Mouse (Mus musculus): ENCODE measurements around the gene Ly86.

Gene Ly86

GRCm38 (mm10) chr13:37457007-37457827 lies 112.2 kb downstream of the Ly86 start:
- in situ Hi-C loops (cut with MboI, MseI) = no loop called here

DNA sequence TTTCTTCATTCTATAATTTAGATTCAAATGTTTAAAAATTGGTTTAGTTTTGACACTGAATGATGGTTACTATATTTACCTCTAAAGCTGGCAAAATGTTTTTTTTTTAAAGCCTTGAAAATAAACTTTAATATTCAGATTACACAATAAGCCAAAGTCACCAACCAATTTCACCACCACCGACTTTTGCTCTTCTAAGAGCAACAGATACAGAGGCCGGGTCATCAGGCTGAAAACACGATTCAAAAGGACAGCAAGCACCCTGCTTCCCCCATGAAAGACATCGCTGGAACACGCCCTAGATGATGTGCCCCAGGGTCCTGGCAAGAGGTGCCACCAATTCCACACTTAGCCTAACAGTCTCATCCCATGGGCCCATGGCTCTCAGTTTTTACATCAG lies 113.5 kb downstream of the Ly86 start:
- in situ Hi-C loops (cut with MboI, MseI) = no loop called here

GRCm38 (mm10) chr13:37459022-37459421 lies 114.0 kb downstream of the Ly86 start:
- in situ Hi-C loops (cut with MboI, MseI) = no loop called here

DNA sequence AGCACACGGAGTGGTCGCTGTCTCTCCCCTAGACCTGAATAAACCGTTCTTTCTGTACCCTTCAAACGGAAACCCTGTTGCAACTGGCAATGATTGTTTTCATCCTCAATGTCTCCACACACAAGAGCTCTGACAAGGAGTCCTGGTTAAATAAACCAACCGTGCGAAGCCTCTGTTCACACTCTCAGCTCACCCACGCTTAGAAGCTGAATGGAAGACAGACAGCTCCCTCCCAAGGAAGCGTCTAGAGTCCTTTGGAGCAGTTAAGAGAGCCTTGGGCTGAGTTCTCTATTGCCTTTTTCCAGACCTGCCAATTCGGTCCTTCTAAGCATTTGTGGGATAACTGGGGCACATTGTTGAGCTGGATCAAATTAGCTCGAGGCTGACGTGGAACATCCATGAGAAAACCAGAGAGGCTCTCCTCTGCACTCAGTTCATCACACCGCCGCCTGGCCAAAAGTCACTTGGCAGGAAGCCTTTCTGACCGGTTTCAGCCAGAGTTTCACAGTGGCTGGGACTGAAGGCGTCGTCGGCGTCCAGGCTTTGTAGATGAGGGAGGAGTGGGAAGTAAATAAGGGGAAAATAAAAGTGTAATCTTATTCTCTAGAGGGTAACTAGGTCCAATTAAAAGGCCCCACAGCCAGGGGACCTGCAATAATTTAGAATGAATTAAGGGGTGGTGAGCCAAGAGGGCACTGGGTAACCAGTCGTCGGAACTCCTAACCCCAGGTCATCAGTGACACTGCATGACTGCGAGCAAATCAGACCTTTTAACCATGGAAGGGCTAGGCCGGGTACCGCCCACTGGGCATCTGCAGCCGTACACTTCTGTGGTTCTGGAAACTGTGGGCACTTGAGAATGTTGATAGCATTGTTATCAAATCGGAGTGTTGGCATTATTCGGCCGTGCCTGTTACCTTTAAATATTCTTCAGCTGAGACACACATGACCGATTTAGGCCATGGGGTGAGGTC lies 115.2 kb downstream of the Ly86 start:
- in situ Hi-C loops (cut with MboI, MseI) = no loop called here

- in situ Hi-C loops (cut with MboI, MseI) = no loop called here
Observed at GRCm38 (mm10) chr13:37462049-37462702, 117.2 kb downstream of the Ly86 start.

- in situ Hi-C loops (cut with MboI, MseI) = no loop called here
Observed at GRCm38 (mm10) chr13:37465710-37466109, 120.7 kb downstream of the Ly86 start.

DNA sequence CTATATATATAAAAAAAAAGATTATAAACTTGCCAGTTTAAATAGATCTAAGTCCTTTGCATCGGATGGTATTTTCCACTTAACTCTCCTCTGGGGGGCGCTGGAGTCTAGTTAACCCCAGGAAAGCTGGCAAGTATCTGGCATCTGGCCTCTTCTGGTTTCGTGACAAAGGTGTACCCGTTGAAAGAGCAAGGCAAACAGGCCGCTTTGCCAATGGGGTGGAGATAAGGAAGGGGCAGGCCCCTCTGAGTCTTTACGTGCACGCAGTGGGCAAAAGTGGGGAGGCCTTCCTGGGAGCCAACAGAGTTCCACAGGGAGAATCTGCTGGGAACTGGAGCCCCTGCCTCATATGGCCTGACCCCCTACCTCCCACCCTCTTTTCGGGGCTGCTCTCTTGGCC lies 122.8 kb downstream of the Ly86 start:
- in situ Hi-C loops (cut with MboI, MseI) = no loop called here
